Mouse (Mus musculus): ENCODE measurements at regions not wholly inside any gene's neighbourhood (a gene's known extent, or its start where the extent isn't known, plus 50 kb on each side); places are given as distances from the start of the nearest gene placed in this dataset.
"Not testable (repeated sequence)": the region's sequence is repeated elsewhere in the genome, so short reads cannot be mapped to it uniquely, and the experiment has no call there.

DNA sequence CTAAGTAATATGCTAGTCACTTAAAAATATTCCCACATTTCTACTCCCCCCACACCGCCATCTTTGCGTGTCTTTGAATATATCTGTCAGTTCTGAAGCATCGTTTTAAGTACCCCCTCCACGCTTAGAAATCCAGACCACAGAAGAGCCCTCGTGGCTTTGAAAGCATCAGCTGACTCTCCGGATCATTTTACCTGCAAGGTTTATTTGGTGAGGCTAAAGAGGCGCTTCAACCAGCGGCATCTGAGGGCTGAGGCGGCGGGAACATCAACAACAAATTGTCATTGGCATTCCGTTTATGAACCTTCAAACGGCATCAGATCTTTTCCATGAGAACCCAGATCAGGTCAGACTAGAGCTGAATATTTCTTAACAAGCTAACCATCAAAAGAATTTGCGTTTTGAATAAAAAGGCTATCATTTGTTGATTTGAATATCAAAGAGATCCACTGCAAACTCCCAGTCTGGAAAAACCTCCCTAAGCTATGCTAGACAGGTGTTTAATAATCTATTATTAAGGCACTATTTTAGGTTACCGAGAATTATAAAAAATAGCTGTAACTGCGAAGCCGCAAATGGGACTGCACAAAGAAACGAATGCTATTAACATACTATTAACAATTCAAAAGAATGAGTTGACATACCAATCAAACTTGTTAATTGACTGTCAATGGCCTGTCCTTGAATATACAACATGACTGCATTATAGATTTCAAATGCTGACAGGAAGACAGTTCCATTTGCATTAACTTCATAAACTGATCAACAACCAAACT lies 210.9 kb upstream of the Zfp770 start:
- H3K9ac ChIP-seq (ENCODE audit: low read length) = no peak overlapping the region
- H3K27ac ChIP-seq (replicated peaks; ENCODE audit: low read depth, low read length) = no peak overlapping the region
- ATAC-seq (ENCODE audit: insufficient number of reproducible peaks, low FRiP score, low TSS enrichment, low read depth) (no peak), DNase-seq (ENCODE audit: low spot score) (no peak)
- no peaks in the 10 kb centered on the region for H3K36me3 ChIP-seq (ENCODE audit: control insufficient read depth, insufficient read depth, low read length)
- H3K4me2 ChIP-seq (ENCODE audit: low read depth, severe bottlenecking) = no peak overlapping the region
- no peak overlapping the region for H3K4me3 ChIP-seq (ENCODE audit: low read depth, low read length)
- H3K27me3 ChIP-seq (ENCODE audit: control insufficient read depth, insufficient read depth, low read length) = 0 out of 2 replicates have a peak, but pooled peaks cover 3% of the 10 kb centered on the region
- no peaks in the 10 kb centered on the region for H3K9me3 ChIP-seq (ENCODE audit: control insufficient read depth, low read length)
- no peaks in the 10 kb centered on the region for H3K4me1 ChIP-seq (ENCODE audit: control insufficient read depth, insufficient read depth, low read length)
- WGBS = 53% methylated on average over 17 of the region's 17 CpGs

DNA sequence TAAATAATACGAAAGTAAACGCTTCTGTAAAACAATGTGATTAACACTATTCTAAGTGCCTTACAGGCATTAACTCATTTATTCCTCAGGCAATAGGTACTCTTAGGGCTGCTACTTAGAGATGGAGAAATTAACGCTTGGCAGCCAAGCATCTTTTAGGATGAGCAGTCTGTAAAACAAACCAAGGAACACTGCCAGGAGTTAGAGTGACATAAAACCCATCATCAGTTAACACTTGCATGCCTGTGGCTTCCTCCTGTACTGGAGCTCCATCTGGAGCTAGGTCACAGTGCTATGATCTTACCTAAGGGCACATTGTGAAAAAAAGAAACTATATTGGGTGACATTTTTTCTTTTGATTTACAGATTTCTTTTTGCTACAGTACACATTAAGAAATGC lies 209.4 kb upstream of the Zfp770 start:
- DNase-seq (ENCODE audit: low spot score) (no peak), ATAC-seq (ENCODE audit: insufficient number of reproducible peaks, low FRiP score, low TSS enrichment, low read depth) (no peak)
- Histone ChIP-seq H3K27me3 (ENCODE audit: control insufficient read depth, insufficient read depth, low read length) (0 out of 2 replicates have a peak, but pooled peaks cover 3% of the 10 kb centered on the region), H3K36me3 (ENCODE audit: control insufficient read depth, insufficient read depth, low read length) (no peaks in the 10 kb centered on the region), H3K9me3 (ENCODE audit: control insufficient read depth, low read length) (no peaks in the 10 kb centered on the region), H3K4me1 (ENCODE audit: control insufficient read depth, insufficient read depth, low read length) (no peaks in the 10 kb centered on the region), H3K9ac (ENCODE audit: low read length) (no peak overlapping the region), H3K4me2 (ENCODE audit: low read depth, severe bottlenecking) (no peak overlapping the region), H3K27ac (replicated peaks; ENCODE audit: low read depth, low read length) (no peak overlapping the region), H3K4me3 (ENCODE audit: low read depth, low read length) (no peak overlapping the region)
- 81% methylated on average over 3 of the region's 3 CpGs for WGBS

DNA sequence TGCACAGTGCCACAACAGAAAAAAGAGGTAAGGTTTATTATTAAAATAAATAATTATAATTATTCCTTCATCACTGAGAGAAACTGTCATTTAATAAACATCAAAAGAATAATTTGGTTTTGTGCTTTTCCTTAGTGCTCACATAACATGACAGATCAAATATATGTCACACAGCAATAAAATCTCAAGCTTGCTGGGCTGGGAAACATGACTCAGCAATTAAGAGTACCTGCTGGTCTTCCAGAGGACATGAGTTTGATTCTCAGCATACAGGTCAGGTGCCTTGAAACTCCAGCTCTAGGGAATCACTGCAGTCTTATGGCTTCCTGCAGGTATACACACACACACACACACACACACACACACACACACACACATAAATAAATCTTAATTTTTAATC lies 208.3 kb upstream of the Zfp770 start:
- ATAC-seq (ENCODE audit: insufficient number of reproducible peaks, low FRiP score, low TSS enrichment, low read depth) = no peak
- H3K4me3 ChIP-seq (ENCODE audit: low read depth, low read length) = no peak overlapping the region
- no peaks in the 10 kb centered on the region for H3K4me1 ChIP-seq (ENCODE audit: control insufficient read depth, insufficient read depth, low read length)
- no peaks in the 10 kb centered on the region for H3K36me3 ChIP-seq (ENCODE audit: control insufficient read depth, insufficient read depth, low read length)
- no peak overlapping the region for H3K4me2 ChIP-seq (ENCODE audit: low read depth, severe bottlenecking)
- no peak for DNase-seq (ENCODE audit: low spot score)
- H3K9ac ChIP-seq (ENCODE audit: low read length) = no peak overlapping the region
- H3K9me3 ChIP-seq (ENCODE audit: control insufficient read depth, low read length) = no peaks in the 10 kb centered on the region
- 0 out of 2 replicates have a peak, but pooled peaks cover 3% of the 10 kb centered on the region for H3K27me3 ChIP-seq (ENCODE audit: control insufficient read depth, insufficient read depth, low read length)
- no peak overlapping the region for H3K27ac ChIP-seq (replicated peaks; ENCODE audit: low read depth, low read length)

DNA sequence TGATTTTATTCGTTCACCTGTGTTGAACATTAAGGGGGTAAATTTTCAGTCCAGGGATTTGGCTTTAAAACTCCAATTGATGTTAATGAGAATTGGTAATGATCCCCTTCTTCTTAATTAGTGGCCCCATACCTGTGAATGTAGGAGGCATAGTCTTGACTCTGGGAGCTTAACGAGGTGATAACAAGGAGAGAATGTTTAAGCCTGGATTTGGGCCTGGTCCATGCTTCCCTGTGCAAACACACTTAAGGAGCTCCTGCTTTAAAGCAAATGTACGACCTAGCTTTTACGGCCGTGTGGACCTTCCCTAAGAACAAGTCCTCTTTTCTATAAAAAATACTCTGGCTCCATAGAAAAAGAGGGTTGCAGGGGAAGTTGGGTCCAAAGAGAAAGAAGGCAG lies 206.1 kb upstream of the Zfp770 start:
- 0 out of 2 replicates have a peak, but pooled peaks cover 3% of the 10 kb centered on the region for H3K27me3 ChIP-seq (ENCODE audit: control insufficient read depth, insufficient read depth, low read length)
- no peaks in the 10 kb centered on the region for H3K36me3 ChIP-seq (ENCODE audit: control insufficient read depth, insufficient read depth, low read length)
- H3K4me2 ChIP-seq (ENCODE audit: low read depth, severe bottlenecking) = no peak overlapping the region
- H3K4me1 ChIP-seq (ENCODE audit: control insufficient read depth, insufficient read depth, low read length) = no peaks in the 10 kb centered on the region
- DNase-seq (ENCODE audit: low spot score) (peak; percentile 40), ATAC-seq (ENCODE audit: insufficient number of reproducible peaks, low FRiP score, low TSS enrichment, low read depth) (peak; percentile 57; the same call in 1 of the 2 replicates)
- H3K4me3 ChIP-seq (ENCODE audit: low read depth, low read length) = no peak overlapping the region
- no peak overlapping the region for H3K27ac ChIP-seq (replicated peaks; ENCODE audit: low read depth, low read length)
- no peak overlapping the region for H3K9ac ChIP-seq (ENCODE audit: low read length)
- WGBS = 15% methylated on average over 5 of the region's 5 CpGs
- no peaks in the 10 kb centered on the region for H3K9me3 ChIP-seq (ENCODE audit: control insufficient read depth, low read length)

DNA sequence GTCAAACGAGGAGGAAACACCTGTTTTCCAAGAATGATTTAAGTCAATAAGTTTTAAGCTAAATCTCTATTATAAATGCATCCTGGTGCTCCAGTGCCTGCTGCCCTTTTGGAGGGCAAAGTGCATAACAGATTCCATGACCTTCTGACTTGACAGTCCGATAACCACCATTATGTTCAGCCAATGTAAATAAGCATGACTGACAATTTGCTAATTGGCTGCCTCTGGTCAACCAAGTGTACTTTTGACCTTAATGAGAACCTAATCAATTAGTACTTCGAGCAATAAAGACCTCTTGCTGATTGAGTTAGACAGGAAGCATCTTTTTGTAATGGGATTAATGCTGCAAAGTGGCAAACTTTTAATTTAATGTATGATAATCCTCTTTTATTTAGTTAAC lies 183.3 kb upstream of the Zfp770 start:
- Histone ChIP-seq H3K27ac (replicated peaks; ENCODE audit: low read depth, low read length) (no peak overlapping the region), H3K36me3 (ENCODE audit: control insufficient read depth, insufficient read depth, low read length) (no peaks in the 10 kb centered on the region), H3K4me2 (ENCODE audit: low read depth, severe bottlenecking) (no peak overlapping the region), H3K27me3 (ENCODE audit: control insufficient read depth, insufficient read depth, low read length) (no peaks in the 10 kb centered on the region), H3K4me3 (ENCODE audit: low read depth, low read length) (no peak overlapping the region), H3K9ac (ENCODE audit: low read length) (no peak overlapping the region), H3K9me3 (ENCODE audit: control insufficient read depth, low read length) (no peaks in the 10 kb centered on the region), H3K4me1 (ENCODE audit: control insufficient read depth, insufficient read depth, low read length) (no peaks in the 10 kb centered on the region)
- ATAC-seq (ENCODE audit: insufficient number of reproducible peaks, low FRiP score, low TSS enrichment, low read depth) (no peak), DNase-seq (ENCODE audit: low spot score) (no peak)
- 32% methylated on average over 3 of the region's 3 CpGs for WGBS

DNA sequence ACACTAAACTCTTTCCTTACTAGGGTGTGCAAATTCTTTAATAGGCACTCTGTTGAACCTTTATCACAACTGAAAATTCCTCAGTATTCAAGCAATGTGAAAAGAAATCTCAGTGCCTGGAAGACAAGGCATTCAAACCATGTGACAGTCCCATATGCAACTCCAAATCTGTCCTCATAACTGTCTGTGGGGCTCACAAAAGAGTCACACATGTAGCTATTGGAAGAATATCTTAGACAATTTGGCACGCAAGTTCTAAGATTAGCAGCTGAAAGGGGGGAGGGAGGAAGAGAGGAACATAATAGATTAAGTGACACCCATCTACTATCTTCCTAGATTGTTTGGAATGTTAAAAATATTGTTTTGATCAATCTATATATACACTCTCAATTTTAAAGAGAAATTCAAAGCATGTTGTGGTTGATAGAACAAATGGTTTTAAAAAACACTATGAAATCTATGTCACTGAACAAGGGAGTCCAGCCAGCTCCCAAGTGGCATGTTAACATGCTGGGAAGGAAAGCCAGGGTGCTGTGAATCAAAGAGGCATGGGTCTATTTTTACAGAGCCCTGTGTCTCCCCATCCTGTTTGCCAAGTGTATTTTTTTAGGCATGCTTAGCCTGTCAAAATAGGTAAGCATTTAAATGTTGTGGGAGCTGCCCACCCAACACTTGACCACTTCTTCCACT lies 177.7 kb upstream of the Zfp770 start:
- no peak overlapping the region for H3K4me3 ChIP-seq (ENCODE audit: low read depth, low read length)
- no peak overlapping the region for H3K4me2 ChIP-seq (ENCODE audit: low read depth, severe bottlenecking)
- DNase-seq (ENCODE audit: low spot score) = no peak
- no peaks in the 10 kb centered on the region for H3K36me3 ChIP-seq (ENCODE audit: control insufficient read depth, insufficient read depth, low read length)
- H3K27me3 ChIP-seq (ENCODE audit: control insufficient read depth, insufficient read depth, low read length) = no peaks in the 10 kb centered on the region
- ATAC-seq (ENCODE audit: insufficient number of reproducible peaks, low FRiP score, low TSS enrichment, low read depth) = no peak
- H3K27ac ChIP-seq (replicated peaks; ENCODE audit: low read depth, low read length) = no peak overlapping the region
- no peaks in the 10 kb centered on the region for H3K4me1 ChIP-seq (ENCODE audit: control insufficient read depth, insufficient read depth, low read length)
- WGBS = 90% methylated on average over 1 of the region's 1 CpGs
- H3K9ac ChIP-seq (ENCODE audit: low read length) = no peak overlapping the region
- no peaks in the 10 kb centered on the region for H3K9me3 ChIP-seq (ENCODE audit: control insufficient read depth, low read length)

DNA sequence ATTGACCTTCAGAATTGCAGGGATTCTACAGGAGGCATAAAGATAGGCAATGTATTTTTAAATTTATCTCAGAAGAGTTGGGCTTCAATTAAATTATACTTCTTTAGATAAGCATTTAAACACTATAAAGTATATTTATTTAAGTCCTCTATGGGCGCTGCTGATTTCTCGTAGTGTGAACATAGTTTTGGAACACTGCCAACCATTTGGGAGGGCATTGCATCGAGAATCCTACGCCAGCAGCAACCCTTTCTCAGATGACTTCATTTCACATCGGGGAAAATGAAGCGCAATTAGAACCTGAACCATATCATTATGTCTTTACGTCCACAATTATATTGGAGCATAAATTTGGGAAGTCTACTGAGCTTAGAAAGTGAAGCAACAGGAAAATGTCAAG lies 172.2 kb upstream of the Zfp770 start:
- Histone ChIP-seq H3K9ac (ENCODE audit: low read length) (no peak overlapping the region), H3K4me1 (ENCODE audit: control insufficient read depth, insufficient read depth, low read length) (no peaks in the 10 kb centered on the region), H3K4me3 (ENCODE audit: low read depth, low read length) (no peak overlapping the region), H3K27ac (replicated peaks; ENCODE audit: low read depth, low read length) (no peak overlapping the region), H3K36me3 (ENCODE audit: control insufficient read depth, insufficient read depth, low read length) (no peaks in the 10 kb centered on the region), H3K4me2 (ENCODE audit: low read depth, severe bottlenecking) (no peak overlapping the region), H3K9me3 (ENCODE audit: control insufficient read depth, low read length) (no peaks in the 10 kb centered on the region), H3K27me3 (ENCODE audit: control insufficient read depth, insufficient read depth, low read length) (no peaks in the 10 kb centered on the region)
- DNase-seq (ENCODE audit: low spot score) (no peak), ATAC-seq (ENCODE audit: insufficient number of reproducible peaks, low FRiP score, low TSS enrichment, low read depth) (no peak)
- 82% methylated on average over 7 of the region's 7 CpGs for WGBS

DNA sequence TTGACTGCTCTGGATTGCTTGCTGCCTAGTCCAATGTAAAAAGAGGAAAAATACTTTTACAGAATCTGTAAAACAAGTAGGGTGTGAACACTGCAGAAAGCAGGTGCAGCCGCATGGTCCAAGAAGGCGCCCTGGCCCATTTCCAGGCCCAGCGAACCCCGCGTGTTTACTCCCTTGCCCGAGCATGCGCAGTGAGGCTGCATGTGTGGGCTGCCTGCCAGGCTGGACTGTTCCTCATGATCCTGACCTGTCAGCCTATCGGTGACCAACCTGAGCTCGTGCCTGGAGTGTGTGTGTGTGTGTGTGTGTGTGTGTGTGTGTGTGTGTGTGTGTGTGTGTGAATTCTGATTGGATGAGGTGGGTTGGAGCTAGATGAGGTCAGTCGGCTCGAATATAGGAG lies 152.6 kb upstream of the Zfp770 start:
- H3K4me2 ChIP-seq (ENCODE audit: low read depth, severe bottlenecking); DNase-seq (ENCODE audit: low spot score); H3K27me3 ChIP-seq (ENCODE audit: control insufficient read depth, insufficient read depth, low read length); H3K9ac ChIP-seq (ENCODE audit: low read length); H3K27ac ChIP-seq (replicated peaks; ENCODE audit: low read depth, low read length); H3K9me3 ChIP-seq (ENCODE audit: control insufficient read depth, low read length); H3K36me3 ChIP-seq (ENCODE audit: control insufficient read depth, insufficient read depth, low read length); H3K4me1 ChIP-seq (ENCODE audit: control insufficient read depth, insufficient read depth, low read length); ATAC-seq (ENCODE audit: insufficient number of reproducible peaks, low FRiP score, low TSS enrichment, low read depth); H3K4me3 ChIP-seq (ENCODE audit: low read depth, low read length): not testable (repeated sequence)
- 88% methylated on average over 11 of the region's 11 CpGs for WGBS
